Mouse (Mus musculus): ENCODE measurements at regions not wholly inside any gene's neighbourhood (a gene's known extent, or its start where the extent isn't known, plus 50 kb on each side); places are given as distances from the start of the nearest gene placed in this dataset.

GRCm38 (mm10) chr9:61266992-61267391 lies 105.2 kb upstream of the Tle3 start:
- peaks cover 21% of the 10 kb centered on the region for H3K27me3 ChIP-seq (ENCODE audit: control insufficient read depth, insufficient read depth, low read length)
- H3K9me3 ChIP-seq (replicated peaks; ENCODE audit: control insufficient read depth, low read length) = 0 out of 2 replicates have a peak, but pooled peaks cover 3% of the 10 kb centered on the region
- H3K36me3 ChIP-seq (ENCODE audit: control insufficient read depth, insufficient read depth, low read length) = no peaks in the 10 kb centered on the region

GRCm38 (mm10) chr9:61267541-61267940 lies 104.6 kb upstream of the Tle3 start:
- H3K9ac ChIP-seq (ENCODE audit: low read depth, low read length) = no peak overlapping the region
- no peaks in the 10 kb centered on the region for H3K4me1 ChIP-seq (ENCODE audit: control insufficient read depth, insufficient read depth, low read length)
- no peak overlapping the region for H3K27ac ChIP-seq (ENCODE audit: low read depth, low read length)
- H3K4me3 ChIP-seq (ENCODE audit: low read depth, low read length) = no peak overlapping the region
- 49% methylated on average over 4 of the region's 4 CpGs for WGBS (ENCODE audit: insufficient replicate concordance)
- H3K36me3 ChIP-seq (ENCODE audit: control insufficient read depth, insufficient read depth, low read length) = no peaks in the 10 kb centered on the region
- ATAC-seq (replicated peaks; ENCODE audit: insufficient number of reproducible peaks, low FRiP score, low TSS enrichment) = no peak
- H3K27me3 ChIP-seq (ENCODE audit: control insufficient read depth, insufficient read depth, low read length) = peaks cover 26% of the 10 kb centered on the region
- H3K4me2 ChIP-seq = no peak overlapping the region
- 0 out of 2 replicates have a peak, but pooled peaks cover 3% of the 10 kb centered on the region for H3K9me3 ChIP-seq (replicated peaks; ENCODE audit: control insufficient read depth, low read length)

More at GRCm38 (mm10) chr9:61266992-61267391, 105.2 kb upstream of the Tle3 start:
- 78% methylated on average over 6 of the region's 6 CpGs for WGBS (ENCODE audit: insufficient replicate concordance)
- Histone ChIP-seq H3K4me3 (ENCODE audit: low read depth, low read length) (no peak overlapping the region), H3K4me2 (no peak overlapping the region), H3K9ac (ENCODE audit: low read depth, low read length) (no peak overlapping the region), H3K4me1 (ENCODE audit: control insufficient read depth, insufficient read depth, low read length) (no peaks in the 10 kb centered on the region), H3K27ac (ENCODE audit: low read depth, low read length) (no peak overlapping the region)
- no peak for ATAC-seq (replicated peaks; ENCODE audit: insufficient number of reproducible peaks, low FRiP score, low TSS enrichment)

- Histone ChIP-seq H3K4me1 (ENCODE audit: control insufficient read depth, insufficient read depth, low read length) (no peaks in the 10 kb centered on the region), H3K4me3 (ENCODE audit: low read depth, low read length) (no peak overlapping the region), H3K36me3 (ENCODE audit: control insufficient read depth, insufficient read depth, low read length) (no peaks in the 10 kb centered on the region), H3K4me2 (no peak overlapping the region), H3K9me3 (replicated peaks; ENCODE audit: control insufficient read depth, low read length) (0 out of 2 replicates have a peak, but pooled peaks cover 3% of the 10 kb centered on the region), H3K9ac (ENCODE audit: low read depth, low read length) (no peak overlapping the region), H3K27ac (ENCODE audit: low read depth, low read length) (no peak overlapping the region), H3K27me3 (ENCODE audit: control insufficient read depth, insufficient read depth, low read length) (peaks cover 27% of the 10 kb centered on the region)
- no peak for ATAC-seq (replicated peaks; ENCODE audit: insufficient number of reproducible peaks, low FRiP score, low TSS enrichment)
- 75% methylated on average over 2 of the region's 2 CpGs for WGBS (ENCODE audit: insufficient replicate concordance)
Measured at GRCm38 (mm10) chr9:61268162-61268561, 104.0 kb upstream of the Tle3 start.

- Histone ChIP-seq H3K4me3 (ENCODE audit: low read depth, low read length) (no peak overlapping the region), H3K9ac (ENCODE audit: low read depth, low read length) (no peak overlapping the region), H3K9me3 (replicated peaks; ENCODE audit: control insufficient read depth, low read length) (0 out of 2 replicates have a peak, but pooled peaks cover 3% of the 10 kb centered on the region), H3K27me3 (ENCODE audit: control insufficient read depth, insufficient read depth, low read length) (peaks cover 28% of the 10 kb centered on the region), H3K4me2 (no peak overlapping the region), H3K4me1 (ENCODE audit: control insufficient read depth, insufficient read depth, low read length) (no peaks in the 10 kb centered on the region), H3K27ac (ENCODE audit: low read depth, low read length) (no peak overlapping the region), H3K36me3 (ENCODE audit: control insufficient read depth, insufficient read depth, low read length) (no peaks in the 10 kb centered on the region)
- ATAC-seq (replicated peaks; ENCODE audit: insufficient number of reproducible peaks, low FRiP score, low TSS enrichment) = no peak
- WGBS (ENCODE audit: insufficient replicate concordance) = 77% methylated on average over 2 of the region's 2 CpGs
Measured at GRCm38 (mm10) chr9:61268681-61269080, 103.5 kb upstream of the Tle3 start.

GRCm38 (mm10) chr9:61269151-61269870 lies 102.9 kb upstream of the Tle3 start:
- Histone ChIP-seq H3K4me3 (ENCODE audit: low read depth, low read length) (no peak overlapping the region), H3K4me1 (ENCODE audit: control insufficient read depth, insufficient read depth, low read length) (no peaks in the 10 kb centered on the region), H3K9ac (ENCODE audit: low read depth, low read length) (no peak overlapping the region), H3K9me3 (replicated peaks; ENCODE audit: control insufficient read depth, low read length) (0 out of 2 replicates have a peak, but pooled peaks cover 3% of the 10 kb centered on the region), H3K27ac (ENCODE audit: low read depth, low read length) (no peak overlapping the region), H3K4me2 (no peak overlapping the region), H3K36me3 (ENCODE audit: control insufficient read depth, insufficient read depth, low read length) (no peaks in the 10 kb centered on the region), H3K27me3 (ENCODE audit: control insufficient read depth, insufficient read depth, low read length) (peaks cover 29% of the 10 kb centered on the region)
- no peak for ATAC-seq (replicated peaks; ENCODE audit: insufficient number of reproducible peaks, low FRiP score, low TSS enrichment)
- 78% methylated on average over 5 of the region's 5 CpGs for WGBS (ENCODE audit: insufficient replicate concordance)

GRCm38 (mm10) chr9:61271243-61271642 lies 100.9 kb upstream of the Tle3 start:
- Histone ChIP-seq H3K9me3 (replicated peaks; ENCODE audit: control insufficient read depth, low read length) (no peaks in the 10 kb centered on the region), H3K36me3 (ENCODE audit: control insufficient read depth, insufficient read depth, low read length) (no peaks in the 10 kb centered on the region), H3K4me1 (ENCODE audit: control insufficient read depth, insufficient read depth, low read length) (no peaks in the 10 kb centered on the region), H3K9ac (ENCODE audit: low read depth, low read length) (no peak overlapping the region), H3K4me3 (ENCODE audit: low read depth, low read length) (no peak overlapping the region), H3K27me3 (ENCODE audit: control insufficient read depth, insufficient read depth, low read length) (peaks cover 25% of the 10 kb centered on the region), H3K4me2 (no peak overlapping the region), H3K27ac (ENCODE audit: low read depth, low read length) (no peak overlapping the region)
- WGBS (ENCODE audit: insufficient replicate concordance) = 71% methylated on average over 1 of the region's 1 CpGs
- no peak for ATAC-seq (replicated peaks; ENCODE audit: insufficient number of reproducible peaks, low FRiP score, low TSS enrichment)

GRCm38 (mm10) chr9:61271769-61272352 lies 100.3 kb upstream of the Tle3 start:
- Histone ChIP-seq H3K4me1 (ENCODE audit: control insufficient read depth, insufficient read depth, low read length) (no peaks in the 10 kb centered on the region), H3K9ac (ENCODE audit: low read depth, low read length) (no peak overlapping the region), H3K4me2 (no peak overlapping the region), H3K27me3 (ENCODE audit: control insufficient read depth, insufficient read depth, low read length) (peaks cover 28% of the 10 kb centered on the region), H3K9me3 (replicated peaks; ENCODE audit: control insufficient read depth, low read length) (no peaks in the 10 kb centered on the region), H3K4me3 (ENCODE audit: low read depth, low read length) (no peak overlapping the region), H3K27ac (ENCODE audit: low read depth, low read length) (no peak overlapping the region), H3K36me3 (ENCODE audit: control insufficient read depth, insufficient read depth, low read length) (no peaks in the 10 kb centered on the region)
- WGBS (ENCODE audit: insufficient replicate concordance) = 66% methylated on average over 5 of the region's 5 CpGs
- no peak for ATAC-seq (replicated peaks; ENCODE audit: insufficient number of reproducible peaks, low FRiP score, low TSS enrichment)

- Histone ChIP-seq H3K27me3 (ENCODE audit: control insufficient read depth, insufficient read depth, low read length) (peaks cover 27% of the 10 kb centered on the region), H3K4me1 (ENCODE audit: control insufficient read depth, insufficient read depth, low read length) (peaks cover 8% of the 10 kb centered on the region), H3K4me3 (ENCODE audit: low read depth, low read length) (no peak overlapping the region), H3K36me3 (ENCODE audit: control insufficient read depth, insufficient read depth, low read length) (no peaks in the 10 kb centered on the region), H3K4me2 (no peak overlapping the region), H3K9ac (ENCODE audit: low read depth, low read length) (no peak overlapping the region), H3K9me3 (replicated peaks; ENCODE audit: control insufficient read depth, low read length) (no peaks in the 10 kb centered on the region), H3K27ac (ENCODE audit: low read depth, low read length) (no peak overlapping the region)
- WGBS (ENCODE audit: insufficient replicate concordance) = 73% methylated on average over 9 of the region's 9 CpGs
- no peak for ATAC-seq (replicated peaks; ENCODE audit: insufficient number of reproducible peaks, low FRiP score, low TSS enrichment)
Measured at GRCm38 (mm10) chr9:61274020-61274419, 98.1 kb upstream of the Tle3 start.

Measured in heart, embryonic 11.5 days (tissue).